Mouse (Mus musculus): Measurements from ENCODE around the gene Slc7a14. TPM values are rescaled to one million over a fixed set of nuclear protein-coding genes. Genes with fewer than 3 reads are reported as not detected.

Gene Slc7a14
- not detected in 2 replicates for polyA plus RNA-seq (2012; rRNA removed; ENCODE audit: low replicate concordance)

GRCm38 (mm10) chr3:31309934-31310787, at the start of gene Slc7a14:
Slc7a14 (minus strand) TSS chr3:31310378.

Other genes starting within 250 kb of the Slc7a14 start
- 5.0 and 12.0 TPM in 2 replicates for gene Skil, start 215.3 kb downstream of the Slc7a14 start, polyA plus RNA-seq (2012; rRNA removed; ENCODE audit: low replicate concordance)
- 0.54 and 1.1 TPM in 2 replicates for gene Cldn11, start 160.5 kb downstream of the Slc7a14 start, polyA plus RNA-seq (2012; rRNA removed; ENCODE audit: low replicate concordance)

Data from subcutaneous adipose tissue, adult 2 months (tissue).